Mouse (Mus musculus) liver, embryonic 14.5 days (tissue): ENCODE results near the gene H2al1e. TPM values are rescaled to one million over a fixed set of nuclear protein-coding genes. Genes with fewer than 3 reads are reported as not detected.
"Not testable (repeated sequence)": the region's sequence is repeated elsewhere in the genome, so short reads cannot be mapped to it uniquely, and the experiment has no call there.

ENCODE experiments used
- ATAC-seq: fragments of 200-750 bp; cut with Nextera tagmentation; 2 replicates; pipeline ENCODE4 v1.8.0; 2017; ENCODE audit warnings: moderate number of reproducible peaks, mild to moderate bottlenecking, moderate library complexity; ENCODE audit not compliant: insufficient read depth
- DNase-seq, 3 experiments: peaks; one replicate each; pipeline ENCODE4 v3.0.0-alpha.2; 2012 to 2013; ENCODE audit warnings: low read depth in 3 of 3, low spot score in 3 of 3
- H3K27ac ChIP-seq: fragments of 300-500 bp; sonication (generic); 2 replicates; pipeline ENCODE4 v1.5.1; 2014; ENCODE audit warnings: moderate library complexity, mild to moderate bottlenecking, control low read depth, inconsistent platforms
- H3K27me3 ChIP-seq: fragments of 300-500 bp; sonication (generic); 2 replicates; pipeline ENCODE4 v1.6.1; 2014; ENCODE audit warnings: mild to moderate bottlenecking, low read length, moderate library complexity; ENCODE audit not compliant: control insufficient read depth, insufficient read depth
- H3K36me3 ChIP-seq: fragments of 300-500 bp; sonication (generic); replicated peaks from 2 replicates; pipeline ENCODE4 v1.6.1; 2014; ENCODE audit warnings: low read depth; ENCODE audit not compliant: control insufficient read depth, insufficient read depth
- H3K4me1 ChIP-seq, 2 experiments: fragments of 200-500 bp in 1 of 2; fragments of 300-500 bp in 1 of 2; sonication (generic) in 1 of 2; replicated peaks; 2 replicates each; pipeline ENCODE4 v1.6.1; 2012 to 2014; ENCODE audit warnings: antibody characterized with exemption in 1 of 2, inconsistent platforms in 1 of 2, low read length in 1 of 2; ENCODE audit not compliant: control insufficient read depth in 2 of 2, insufficient read depth in 2 of 2
- H3K4me2 ChIP-seq: fragments of 300-500 bp; sonication (generic); 2 replicates; pipeline ENCODE4 v1.6.1; 2014; ENCODE audit warnings: low read depth, mild to moderate bottlenecking, control low read depth, moderate library complexity
- H3K4me3 ChIP-seq, 2 experiments: fragments of 200-500 bp in 1 of 2; fragments of 300-500 bp in 1 of 2; sonication (generic) in 1 of 2; 2 replicates each; pipeline ENCODE4 v1.5.1; 2012 to 2014; ENCODE audit warnings: low read depth in 2 of 2, low read length in 2 of 2, mild to moderate bottlenecking in 2 of 2, control low read depth in 1 of 2, inconsistent platforms in 1 of 2, moderate library complexity in 1 of 2; ENCODE audit not compliant: insufficient read depth in 1 of 2
- H3K9ac ChIP-seq: fragments of 300-500 bp; sonication (generic); replicated peaks from 2 replicates; pipeline ENCODE4 v1.6.1; 2014; ENCODE audit warnings: mild to moderate bottlenecking, control low read depth, moderate library complexity
- H3K9me3 ChIP-seq: fragments of 300-500 bp; sonication (generic); 2 replicates; pipeline ENCODE4 v1.6.1; 2016; ENCODE audit warnings: low read length, mixed read lengths; ENCODE audit not compliant: control insufficient read depth
- CTCF ChIP-seq: IDR thresholded peaks from 2 replicates; pipeline ENCODE4 v1.5.1; 2016; ENCODE audit warnings: antibody characterized with exemption, low read depth, control low read depth
- EP300 ChIP-seq: IDR thresholded peaks from 2 replicates; pipeline ENCODE4 v1.6.1; 2016; ENCODE audit warnings: antibody characterized with exemption, low read depth
- WGBS: fragments of 180-500 bp; shearing (Covaris S2); extraction: QIAGEN DNeasy Blood & Tissue Kit; methylation state at CpG from one replicate; pipeline ENCODE4 v1.1.7; 2014; ENCODE audit not compliant: insufficient replicate concordance; 5-methylcytosine and 5-hydroxymethylcytosine counted together
- polyA plus RNA-seq, 2 experiments: library from polyadenylated mRNA; depleted of rRNA in 1 of 2; stranded (reverse) in 1 of 2; unstranded in 1 of 2; fragments of >200 nt; fragmentation: Nextera tagmentation in 1 of 2; extraction: Ambion mirVana in 1 of 2; gene quantifications; 2 replicates each; pipeline versions ENCODE4 v1.2.1 to v1.2.3; 2012 to 2014

H2al1e gene
- polyA plus RNA-seq, 2 experiments = not detected

GRCm38 (mm10) chrX:11280741-11281140, 31.0 kb upstream of the H2al1e start:
- no peak overlapping the region for H3K4me3 ChIP-seq
- H3K9ac ChIP-seq = no peak overlapping the region
- no peak overlapping the region for H3K27ac ChIP-seq
- H3K4me2 ChIP-seq = no peak overlapping the region
- H3K27me3 ChIP-seq = no peaks in the 10 kb centered on the region
- no peak for TF ChIP-seq CTCF
- TF ChIP-seq EP300 = no peak
- 34% methylated on average over 2 of the region's 2 CpGs for WGBS
- ATAC-seq = no peak
- no peaks in the 10 kb centered on the region for H3K36me3 ChIP-seq
- DNase-seq = no peak
- H3K9me3 ChIP-seq = no peaks in the 10 kb centered on the region
- no peaks in the 10 kb centered on the region for H3K4me1 ChIP-seq

GRCm38 (mm10) chrX:11288306-11288882, 23.3 kb upstream of the H2al1e start:
- no peaks in the 10 kb centered on the region for H3K4me1 ChIP-seq
- no peak overlapping the region for H3K4me3 ChIP-seq
- 44% methylated on average over 14 of the region's 14 CpGs for WGBS
- no peak overlapping the region for H3K4me2 ChIP-seq
- H3K36me3 ChIP-seq = no peaks in the 10 kb centered on the region
- TF ChIP-seq EP300 = no peak
- no peak for TF ChIP-seq CTCF
- no peaks in the 10 kb centered on the region for H3K9me3 ChIP-seq
- no peaks in the 10 kb centered on the region for H3K27me3 ChIP-seq
- no peak overlapping the region for H3K9ac ChIP-seq
- no peak for DNase-seq
- ATAC-seq = no peak
- H3K27ac ChIP-seq = no peak overlapping the region

GRCm38 (mm10) chrX:11289244-11289643, 22.5 kb upstream of the H2al1e start:
- no peaks in the 10 kb centered on the region for H3K9me3 ChIP-seq
- WGBS = 32% methylated on average over 4 of the region's 4 CpGs
- H3K4me3 ChIP-seq = no peak overlapping the region
- H3K4me2 ChIP-seq = no peak overlapping the region
- H3K9ac ChIP-seq = no peak overlapping the region
- no peaks in the 10 kb centered on the region for H3K27me3 ChIP-seq
- ATAC-seq (no peak), DNase-seq (no peak)
- no peaks in the 10 kb centered on the region for H3K4me1 ChIP-seq
- TF ChIP-seq EP300 (no peak), CTCF (no peak)
- H3K36me3 ChIP-seq = no peaks in the 10 kb centered on the region
- no peak overlapping the region for H3K27ac ChIP-seq

- H3K4me3 ChIP-seq, H3K27me3 ChIP-seq, H3K27ac ChIP-seq, ATAC-seq, H3K4me1 ChIP-seq, H3K9ac ChIP-seq, H3K4me2 ChIP-seq, DNase-seq, H3K36me3 ChIP-seq, H3K9me3 ChIP-seq: not testable (repeated sequence)
- no CpG with 5 or more reads among the region's 3 CpGs for WGBS
These were observed 12.8 kb upstream of the H2al1e start, which contains the start of gene H2al1a for GRCm38 (mm10) chrX:11298957-11299356. TSS of gene H2al1a (plus strand) at chrX:11299257.

- not testable (repeated sequence) for H3K4me3 ChIP-seq, H3K9me3 ChIP-seq, ATAC-seq, DNase-seq, H3K36me3 ChIP-seq, H3K27ac ChIP-seq, H3K4me2 ChIP-seq, H3K9ac ChIP-seq, H3K4me1 ChIP-seq, H3K27me3 ChIP-seq
- WGBS = 81% methylated on average over 1 of the region's 3 CpGs
These were observed 9.6 kb upstream of the H2al1e start, which contains the start of gene H2al1b for GRCm38 (mm10) chrX:11302132-11302531. TSS of gene H2al1b (plus strand) at chrX:11302432.

- H3K27me3 ChIP-seq, H3K9ac ChIP-seq, DNase-seq, H3K4me2 ChIP-seq, H3K27ac ChIP-seq, ATAC-seq, H3K4me1 ChIP-seq, H3K4me3 ChIP-seq, H3K9me3 ChIP-seq, H3K36me3 ChIP-seq: not testable (repeated sequence)
- WGBS = 55% methylated on average over 1 of the region's 6 CpGs
These were observed 6.4 kb upstream of the H2al1e start, which contains the start of gene H2al1c for GRCm38 (mm10) chrX:11305355-11305754. TSS of gene H2al1c (plus strand) at chrX:11305655.

- not testable (repeated sequence) for H3K9ac ChIP-seq, H3K4me3 ChIP-seq, H3K4me2 ChIP-seq, H3K36me3 ChIP-seq, H3K27ac ChIP-seq, ATAC-seq, H3K9me3 ChIP-seq, H3K4me1 ChIP-seq, DNase-seq, H3K27me3 ChIP-seq
- no CpG with 5 or more reads among the region's 6 CpGs for WGBS
These were observed 3.2 kb upstream of the H2al1e start, which contains the start of gene H2al1d for GRCm38 (mm10) chrX:11308524-11308923. TSS of gene H2al1d (plus strand) at chrX:11308824.

- not testable (repeated sequence) for H3K36me3 ChIP-seq, H3K4me1 ChIP-seq, ATAC-seq, H3K9ac ChIP-seq, H3K27me3 ChIP-seq, H3K4me2 ChIP-seq, H3K9me3 ChIP-seq, H3K4me3 ChIP-seq, H3K27ac ChIP-seq, DNase-seq
- WGBS = no CpG with 5 or more reads among the region's 6 CpGs
These were observed 3.1 kb downstream of the H2al1e start, which contains the start of gene H2al1f for GRCm38 (mm10) chrX:11314858-11315257. TSS of gene H2al1f (plus strand) at chrX:11315158.
